Mouse (Mus musculus) kidney, adult 8-10 months (tissue): Measurements from ENCODE around the gene Usp53.
A peak's percentile ranks its signal among the peaks of the same experiment; 100 is the strongest.

ENCODE experiments used
- DNase-seq, 2 experiments: peaks; one replicate each; pipeline ENCODE4 v3.0.0; 2022

The Usp53 gene

GRCm38 (mm10) chr3:122984249-122985182, at the start of gene Usp53:
Gene Usp53 (minus strand): TSS chr3:122984510.
- peak; percentile 89 to 93 for DNase-seq

- DNase-seq = no peak
Measured at GRCm38 (mm10) chr3:123033804-123034203, 49.5 kb upstream of the Usp53 start.

- DNase-seq = no peak
Measured at GRCm38 (mm10) chr3:123025634-123026033, 41.3 kb upstream of the Usp53 start.

GRCm38 (mm10) chr3:123024496-123025234, 40.4 kb upstream of the Usp53 start:
- no peak for DNase-seq

- no peak for DNase-seq
Measured at GRCm38 (mm10) chr3:123018792-123019191, 34.5 kb upstream of the Usp53 start.

GRCm38 (mm10) chr3:123013476-123013875, 29.2 kb upstream of the Usp53 start:
- peak; percentile 57 to 65 for DNase-seq

GRCm38 (mm10) chr3:123009417-123009816, 25.1 kb upstream of the Usp53 start:
- peak in 1 of 2 experiments; percentile 6 for DNase-seq

GRCm38 (mm10) chr3:123007386-123007785, 23.1 kb upstream of the Usp53 start:
- DNase-seq = no peak

GRCm38 (mm10) chr3:123001053-123001452, 16.7 kb upstream of the Usp53 start:
- DNase-seq = peak in 1 of 2 experiments; percentile 50

GRCm38 (mm10) chr3:122998511-122998910, 14.2 kb upstream of the Usp53 start:
- no peak for DNase-seq

GRCm38 (mm10) chr3:122996968-122997367, 12.7 kb upstream of the Usp53 start:
- DNase-seq = peak in 1 of 2 experiments; percentile 27

- DNase-seq = no peak
Measured at GRCm38 (mm10) chr3:122986906-122987305, 2.6 kb upstream of the Usp53 start.

GRCm38 (mm10) chr3:122986386-122986785, 2.1 kb upstream of the Usp53 start:
- peak; percentile 42 to 58 for DNase-seq

- DNase-seq = no peak
Measured at GRCm38 (mm10) chr3:122985183-122985944, 1.1 kb upstream of the Usp53 start.

GRCm38 (mm10) chr3:122983849-122984248, 461 bp downstream of the Usp53 start:
- DNase-seq = peak; percentile 86 to 89

- no peak for DNase-seq
Measured at GRCm38 (mm10) chr3:122975964-122976363, 8.3 kb downstream of the Usp53 start.

- DNase-seq = no peak
Measured at GRCm38 (mm10) chr3:122975363-122975762, 8.9 kb downstream of the Usp53 start.

- DNase-seq = no peak
Measured at GRCm38 (mm10) chr3:122974833-122975232, 9.5 kb downstream of the Usp53 start.

GRCm38 (mm10) chr3:122972126-122972822, 12.0 kb downstream of the Usp53 start:
- DNase-seq = no peak

GRCm38 (mm10) chr3:122968391-122968790, 15.9 kb downstream of the Usp53 start:
- DNase-seq = no peak

- no peak for DNase-seq
Measured at GRCm38 (mm10) chr3:122964301-122964700, 20.0 kb downstream of the Usp53 start.

- no peak for DNase-seq
Measured at GRCm38 (mm10) chr3:122950129-122950528, 34.2 kb downstream of the Usp53 start.
